Mouse (Mus musculus): ENCODE data around the gene Soga1.

Soga1 gene

DNA sequence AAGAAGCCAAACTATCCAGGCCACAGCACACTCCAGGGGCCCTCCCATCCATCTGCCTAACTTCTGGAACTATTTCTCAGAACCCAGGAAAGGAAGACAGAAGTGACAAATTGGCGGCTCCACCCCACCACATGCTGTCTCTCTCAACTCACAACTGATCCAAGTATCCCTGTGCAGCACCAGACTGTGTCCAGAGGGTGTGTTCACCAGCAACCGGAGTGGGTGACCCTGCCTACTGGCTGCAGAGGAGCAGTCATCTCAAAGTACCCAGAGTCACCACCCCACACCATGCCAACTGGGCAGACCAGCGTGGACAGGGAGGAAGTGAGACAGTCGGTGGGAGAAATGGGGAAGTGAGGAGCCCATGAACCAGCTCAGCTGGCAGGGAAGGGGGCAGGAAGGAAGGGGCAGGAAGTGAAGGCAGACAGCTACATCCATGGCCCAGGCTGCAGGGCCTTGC, 15.8 kb downstream of the Soga1 start:
- in situ Hi-C loops (cut with MboI, MseI) = no loop called here

DNA sequence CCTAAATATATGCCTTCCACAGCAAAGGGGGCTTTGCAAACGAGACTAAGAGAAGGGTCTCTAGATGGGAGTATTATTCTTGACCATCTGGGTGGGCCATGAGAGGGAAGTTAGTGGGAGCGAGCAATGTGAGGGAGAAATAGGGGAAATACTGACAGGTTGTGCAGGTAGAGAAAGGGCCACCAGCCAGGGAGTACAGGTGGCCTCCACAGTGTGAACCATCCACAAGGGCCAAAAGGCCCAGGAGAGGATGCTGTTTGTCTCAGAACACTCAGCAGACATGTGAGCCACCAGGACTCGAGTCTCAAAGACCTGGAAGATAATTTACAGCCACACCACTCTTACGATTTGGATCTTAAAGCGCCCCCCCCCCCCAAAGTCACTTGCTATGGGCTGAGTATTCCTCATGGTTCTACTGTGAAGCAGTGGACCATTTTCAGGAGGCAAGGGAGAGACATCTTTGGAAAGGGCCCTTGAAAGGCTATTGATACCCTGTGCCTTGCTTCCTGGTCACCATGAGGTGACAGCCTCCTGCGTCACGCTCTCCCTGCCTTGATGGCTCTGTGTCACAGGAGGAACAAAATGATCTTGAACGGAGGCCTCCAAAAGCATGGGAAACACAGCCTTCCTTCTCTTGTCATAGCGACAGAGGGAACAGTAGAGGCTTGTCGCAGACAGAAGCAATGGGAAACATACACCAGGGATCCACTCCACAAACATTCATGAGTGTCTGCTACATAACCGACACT, 18.3 kb downstream of the Soga1 start:
- in situ Hi-C loops (cut with MboI, MseI) = no loop called here

DNA sequence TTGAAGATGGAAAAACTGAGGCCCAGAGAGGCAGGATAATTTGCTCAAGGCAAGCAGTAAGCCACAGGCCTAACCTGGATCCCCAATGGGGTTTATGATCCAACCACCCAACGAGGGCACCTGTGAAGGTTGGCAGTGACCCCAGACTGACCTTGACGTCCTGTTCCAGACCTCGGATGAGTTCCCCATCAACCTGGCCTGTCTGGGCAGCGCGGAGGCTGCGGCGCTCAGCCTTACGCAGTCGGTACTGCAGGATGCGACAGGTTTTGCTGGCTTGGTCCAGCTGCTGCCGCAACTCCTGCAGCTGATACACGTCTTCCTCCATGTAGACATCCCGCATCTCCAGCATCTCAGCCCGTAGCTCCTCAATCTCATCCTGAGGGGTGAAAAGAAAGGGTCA, 19.0 kb downstream of the Soga1 start:
- in situ Hi-C loops (cut with MboI, MseI) = no loop called here

DNA sequence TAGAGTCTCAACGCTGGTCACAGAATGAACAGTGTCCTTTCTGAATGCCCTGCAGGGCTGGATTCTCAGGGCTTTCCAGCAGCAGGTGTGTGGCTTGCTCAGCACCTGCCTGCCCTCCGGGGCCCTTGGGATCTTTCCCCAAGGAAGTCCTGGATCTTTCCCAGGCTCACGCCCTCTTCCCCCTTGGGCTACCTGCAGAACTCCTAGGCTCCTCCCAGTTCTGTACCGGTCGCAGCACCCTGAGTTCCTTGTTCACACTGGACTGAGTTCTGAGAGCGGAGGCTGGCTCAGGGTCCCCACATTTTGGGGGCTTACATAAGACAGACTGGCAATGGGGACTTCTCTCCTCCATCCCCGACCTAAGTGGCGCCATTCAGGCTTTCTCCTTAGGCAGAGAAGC, 19.9 kb downstream of the Soga1 start:
- in situ Hi-C loops (cut with MboI, MseI) = loop anchor here (10.0 kb wide), 1 partner anchor 614 kb away; no protein-coding TSS in a partner anchor

DNA sequence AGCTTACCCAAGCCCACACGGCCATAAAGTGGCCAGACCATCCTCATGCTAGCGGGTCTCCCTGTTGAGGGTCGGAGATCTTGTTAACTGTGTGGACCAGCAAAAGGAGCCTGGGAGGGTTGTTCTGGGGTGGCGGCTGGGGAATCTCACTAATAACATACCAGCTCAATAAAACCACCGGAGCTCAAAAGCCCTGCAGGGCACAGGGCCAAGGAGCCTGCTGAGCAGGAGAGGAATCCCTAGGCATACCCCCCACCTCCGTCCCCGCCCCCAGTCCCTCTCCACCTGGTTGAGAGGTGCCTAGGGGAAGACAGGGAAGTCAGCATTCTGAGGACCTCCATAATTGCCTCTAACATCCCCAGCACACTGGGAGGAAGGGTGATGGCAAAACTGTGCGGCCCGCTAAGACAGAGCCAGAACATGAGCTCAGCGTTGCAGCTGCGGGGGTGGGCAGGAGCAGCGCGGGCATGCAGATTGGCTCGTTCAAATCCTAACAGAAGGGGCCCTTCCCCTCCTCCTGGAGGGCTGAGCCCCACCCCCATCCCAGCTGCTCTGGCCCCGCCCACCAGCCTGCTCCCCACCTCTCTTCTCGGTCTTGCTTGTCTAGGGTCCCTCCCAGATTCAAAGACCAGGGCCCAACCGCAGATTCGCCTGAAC, 20.6 kb downstream of the Soga1 start:
- in situ Hi-C loops (cut with MboI, MseI) = loop anchor here (10.0 kb wide), 1 partner anchor 614 kb away; no protein-coding TSS in a partner anchor

DNA sequence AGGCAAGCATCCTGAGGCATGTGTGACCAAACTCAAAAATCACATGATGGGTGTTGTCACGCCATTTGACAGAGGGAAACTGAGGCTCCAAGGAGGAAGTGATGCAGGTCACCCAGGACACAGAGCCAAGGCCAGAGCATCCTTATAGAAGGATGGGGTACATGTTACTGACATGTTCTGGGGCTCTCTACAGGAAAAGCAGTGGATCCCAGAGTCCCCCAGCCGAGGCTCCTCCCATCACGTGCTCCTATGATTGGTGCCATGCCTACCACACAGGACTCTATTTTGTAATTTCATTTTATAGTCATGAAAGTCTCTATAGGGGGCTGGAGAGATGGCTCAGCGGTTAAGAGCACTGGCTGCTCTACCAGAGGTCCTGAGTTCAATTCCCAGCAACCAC, 21.3 kb downstream of the Soga1 start:
- in situ Hi-C loops (cut with MboI, MseI) = loop anchor here (10.0 kb wide), 1 partner anchor 613 kb away; no protein-coding TSS in a partner anchor

DNA sequence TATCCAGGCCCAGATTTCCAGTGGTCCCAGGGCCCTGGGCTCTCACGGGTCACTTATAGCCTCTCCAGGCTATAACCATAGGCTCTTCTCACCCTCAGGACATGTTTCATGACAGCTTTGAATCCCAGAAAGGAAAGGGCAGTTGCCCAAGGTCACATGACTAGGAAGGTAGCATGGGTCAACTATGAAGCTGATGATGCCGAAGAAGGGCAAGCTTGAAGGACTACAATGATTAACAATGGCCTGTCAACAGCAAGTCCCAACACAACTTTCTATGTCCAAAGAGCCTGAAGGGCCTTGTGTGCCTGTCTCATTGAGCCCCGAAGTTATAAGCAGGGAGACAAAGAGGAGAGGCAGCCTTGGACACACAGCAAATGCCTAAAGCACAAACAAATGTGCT, 21.9 kb downstream of the Soga1 start:
- in situ Hi-C loops (cut with MboI, MseI) = loop anchor here (10.0 kb wide), 1 partner anchor 612 kb away; no protein-coding TSS in a partner anchor

DNA sequence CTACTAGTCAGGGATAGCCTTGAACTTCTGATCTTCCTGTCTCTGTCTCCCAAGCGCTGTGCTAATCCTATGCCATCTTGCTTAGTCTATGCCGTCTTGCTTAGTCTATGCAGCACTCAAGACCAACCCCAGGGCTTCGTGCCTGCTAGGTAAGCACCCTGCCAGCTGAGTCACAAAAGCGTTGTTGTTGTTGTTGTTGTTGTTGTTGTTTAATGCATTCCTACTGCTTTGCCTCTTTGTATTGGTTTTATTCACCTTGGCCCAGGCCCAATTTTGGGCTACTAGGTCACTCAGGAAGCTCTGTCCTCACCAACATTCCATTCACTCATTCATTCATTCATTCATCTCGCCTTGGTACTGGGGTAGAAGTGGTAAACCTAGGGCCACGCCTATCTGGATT, 23.3 kb downstream of the Soga1 start:
- in situ Hi-C loops (cut with MboI, MseI) = loop anchor here (10.0 kb wide), 1 partner anchor 611 kb away; no protein-coding TSS in a partner anchor

DNA sequence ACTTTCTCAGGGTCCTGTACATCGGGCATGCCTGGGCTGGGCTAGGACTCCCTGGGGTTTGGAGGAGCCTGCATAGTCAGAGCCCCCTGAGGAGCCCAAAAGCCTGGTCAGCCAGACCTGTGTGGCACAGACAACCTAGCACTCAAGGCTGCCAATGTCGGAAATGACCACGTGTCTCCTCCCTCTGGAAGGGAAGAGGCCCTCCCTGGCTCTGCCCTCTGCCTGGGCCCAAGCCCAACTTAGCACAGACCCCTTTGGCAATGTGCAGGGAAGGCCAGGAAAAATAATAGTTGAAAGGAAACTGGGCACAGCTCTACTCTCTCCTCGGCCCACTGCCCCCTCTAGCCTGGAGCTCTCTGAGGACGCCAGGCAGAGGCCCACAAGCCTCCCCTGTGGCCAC, 24.2 kb downstream of the Soga1 start:
- in situ Hi-C loops (cut with MboI, MseI) = loop anchor here (10.0 kb wide), 1 partner anchor 610 kb away; no protein-coding TSS in a partner anchor

DNA sequence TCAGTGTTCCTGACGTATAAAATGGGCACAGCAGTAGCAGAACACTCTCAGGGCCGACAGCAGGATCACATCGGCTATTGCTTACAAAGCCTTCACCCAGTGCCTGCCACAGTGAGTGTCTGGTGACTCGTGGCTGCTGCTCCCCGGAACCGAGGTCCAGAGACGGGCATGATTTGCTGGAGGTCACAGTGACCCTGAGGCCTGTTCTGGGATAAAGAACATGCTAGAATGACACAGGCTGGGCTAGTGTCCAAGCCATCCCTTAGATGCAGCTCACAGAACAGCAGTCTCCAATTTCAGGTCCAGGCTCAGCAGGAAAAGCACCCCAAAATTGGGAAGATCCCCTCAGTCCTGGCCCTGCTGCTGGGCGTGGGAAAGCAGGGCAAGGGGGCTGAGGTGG, 24.8 kb downstream of the Soga1 start:
- in situ Hi-C loops (cut with MboI, MseI) = loop anchor here (10.0 kb wide), 1 partner anchor 609 kb away; no protein-coding TSS in a partner anchor

DNA sequence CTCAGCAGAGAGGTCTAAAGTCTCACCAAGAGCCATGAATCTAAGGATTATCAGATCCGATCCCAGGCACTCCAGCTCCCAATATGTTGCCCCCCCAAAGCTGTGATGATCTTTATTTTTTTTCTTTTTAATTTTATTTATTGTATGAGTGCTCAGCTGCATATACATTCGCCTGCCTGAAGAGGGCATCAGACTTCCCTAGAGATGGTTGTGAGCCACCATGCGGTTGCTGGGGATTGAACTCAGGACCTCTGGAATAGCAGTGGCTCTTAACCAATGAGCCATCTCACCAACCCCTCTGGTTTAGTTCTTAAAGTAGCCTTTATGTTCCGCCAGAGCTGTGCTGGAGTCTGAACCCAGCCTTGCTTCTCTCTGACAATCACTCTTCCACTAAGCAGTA, 25.3 kb downstream of the Soga1 start:
- in situ Hi-C loops (cut with MboI, MseI) = loop anchor here (10.0 kb wide), 1 partner anchor 609 kb away; no protein-coding TSS in a partner anchor

DNA sequence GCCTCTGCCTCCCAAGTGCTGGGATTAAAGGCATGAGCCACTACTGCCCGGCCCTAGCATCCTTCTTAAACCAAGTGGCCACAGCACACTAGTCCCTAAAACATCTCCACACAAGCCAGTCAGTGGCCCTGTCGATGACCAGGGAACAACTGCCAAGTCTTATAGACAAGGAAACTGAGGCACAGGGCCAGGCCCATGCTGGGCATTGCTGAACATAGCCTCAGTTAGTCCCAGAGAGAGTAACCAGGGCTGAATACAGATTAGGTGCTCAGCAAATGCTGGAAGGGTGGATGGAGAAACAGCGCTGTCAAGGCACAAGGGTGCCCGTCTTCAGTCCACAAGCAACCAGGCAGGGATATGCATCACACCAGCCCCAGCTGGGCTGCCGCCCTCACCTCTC, 25.9 kb downstream of the Soga1 start:
- in situ Hi-C loops (cut with MboI, MseI) = loop anchor here (10.0 kb wide), 1 partner anchor 608 kb away; no protein-coding TSS in a partner anchor

DNA sequence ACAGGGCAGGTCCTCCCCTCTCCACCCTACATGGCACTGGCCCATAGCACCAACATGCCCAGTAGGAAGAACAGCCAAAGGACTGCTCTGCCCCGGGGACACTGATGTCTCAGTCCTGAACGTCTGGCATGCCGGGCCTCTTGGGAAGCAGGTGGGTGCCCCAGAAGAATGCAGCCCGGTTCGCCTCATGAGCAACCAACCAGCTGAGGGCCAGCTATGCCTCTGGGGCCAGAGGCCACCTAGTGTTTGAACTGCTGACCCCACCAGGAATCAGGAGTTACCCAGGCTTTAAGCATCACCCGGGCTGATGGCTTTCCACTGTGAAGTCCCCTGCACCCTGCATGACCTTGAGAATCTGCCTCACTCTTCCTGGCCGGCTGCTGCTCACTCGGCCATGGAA, 26.6 kb downstream of the Soga1 start:
- in situ Hi-C loops (cut with MboI, MseI) = loop anchor here (10.0 kb wide), 1 partner anchor 608 kb away; no protein-coding TSS in a partner anchor

DNA sequence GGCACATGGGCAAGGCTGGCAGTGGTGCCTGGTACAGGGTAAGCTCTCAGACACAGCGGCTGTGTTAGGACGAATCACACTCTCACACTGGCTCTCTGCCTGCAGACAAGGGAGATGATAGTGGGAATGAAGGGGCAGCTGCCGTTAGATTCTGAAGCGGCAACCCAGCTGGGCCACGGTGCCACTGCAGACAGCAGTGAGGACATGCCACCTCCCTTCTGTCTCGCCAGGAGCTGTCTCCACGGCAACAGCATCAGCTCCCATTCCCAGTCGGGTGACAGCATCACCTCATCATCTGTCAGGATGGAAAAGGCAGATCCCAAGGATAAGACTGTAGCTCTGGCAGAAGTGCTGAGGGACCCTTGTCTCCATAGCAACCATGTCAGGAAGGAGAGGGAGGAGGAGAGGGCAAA, 29.2 kb downstream of the Soga1 start:
- in situ Hi-C loops (cut with MboI, MseI) = loop anchor here (10.0 kb wide), 1 partner anchor 605 kb away; no protein-coding TSS in a partner anchor

DNA sequence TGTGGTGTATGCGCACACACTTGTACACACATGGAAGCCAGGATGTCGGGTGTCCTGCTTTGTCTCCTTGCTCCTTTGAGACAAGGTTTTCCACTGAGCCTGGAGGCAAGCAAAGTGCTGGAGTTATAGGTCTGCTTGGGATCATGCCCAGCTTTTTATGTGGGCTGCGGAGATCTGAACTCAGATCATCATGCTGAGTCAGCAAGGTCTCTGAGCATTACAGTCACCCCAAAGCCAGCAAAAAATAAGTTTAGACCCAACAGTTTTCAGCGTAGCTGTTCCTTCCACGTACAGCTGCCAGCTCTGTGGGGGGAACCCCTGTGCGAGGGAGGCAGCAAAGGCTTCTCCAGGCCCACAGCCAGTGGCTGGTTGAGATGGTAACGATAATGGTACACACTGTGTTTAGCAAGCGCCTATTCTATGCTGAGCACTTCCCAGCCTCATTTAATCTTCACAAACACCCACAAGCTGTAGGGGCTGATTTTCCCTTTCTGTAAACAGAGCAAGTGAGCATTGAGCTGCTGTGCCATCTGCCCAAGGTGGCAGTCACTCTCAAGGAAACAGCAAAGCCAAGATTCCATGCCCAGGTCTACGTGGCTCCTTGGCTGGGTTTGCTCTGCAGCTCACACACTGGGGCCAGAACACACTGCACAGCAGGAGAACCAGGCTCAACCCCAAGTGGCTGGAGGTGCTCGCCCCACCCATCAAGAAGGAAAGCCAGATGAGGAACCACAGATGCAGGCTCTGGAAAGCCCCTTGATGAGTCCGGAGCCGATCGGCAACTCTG, 30.5 kb downstream of the Soga1 start:
- in situ Hi-C loops (cut with MboI, MseI) = no loop called here

DNA sequence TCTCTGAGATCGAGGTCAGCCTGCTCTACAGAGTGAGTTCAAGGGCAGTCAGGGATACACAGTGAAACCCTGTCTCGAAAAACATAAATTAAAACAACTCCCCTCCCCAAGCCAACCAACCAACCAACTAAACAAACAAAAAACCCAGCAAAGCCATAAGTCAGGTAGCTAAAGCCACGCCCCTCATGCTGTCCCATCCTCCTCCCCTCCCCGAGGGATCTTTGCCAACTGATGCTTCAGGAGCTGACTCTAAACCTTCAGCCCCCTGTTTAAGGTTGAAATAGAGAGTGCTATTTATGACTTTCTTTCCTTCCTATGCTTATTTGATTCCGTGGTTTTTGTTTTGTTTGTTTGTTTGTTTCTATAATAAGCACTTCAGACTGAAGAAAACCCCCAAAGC, 32.1 kb downstream of the Soga1 start:
- in situ Hi-C loops (cut with MboI, MseI) = no loop called here

DNA sequence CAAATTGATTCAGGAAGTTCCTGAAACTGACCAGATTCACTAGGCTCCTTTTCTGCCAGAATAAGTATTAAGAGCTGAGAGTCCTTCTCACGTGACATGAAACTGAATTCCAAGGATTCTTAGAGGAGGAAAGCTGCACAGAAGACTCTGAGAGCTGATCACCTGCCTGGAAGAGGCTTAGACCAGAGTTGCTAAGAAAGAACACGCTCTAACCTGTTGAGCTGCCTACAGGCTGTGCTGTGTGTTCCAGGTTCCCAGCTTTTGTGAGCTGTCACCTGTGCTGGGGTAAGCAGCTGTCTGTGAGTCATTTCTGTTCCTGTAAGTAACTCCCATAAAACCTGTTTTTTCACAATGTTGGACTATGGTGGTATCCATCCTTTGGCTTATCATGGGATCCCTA, 33.1 kb downstream of the Soga1 start:
- in situ Hi-C loops (cut with MboI, MseI) = no loop called here

DNA sequence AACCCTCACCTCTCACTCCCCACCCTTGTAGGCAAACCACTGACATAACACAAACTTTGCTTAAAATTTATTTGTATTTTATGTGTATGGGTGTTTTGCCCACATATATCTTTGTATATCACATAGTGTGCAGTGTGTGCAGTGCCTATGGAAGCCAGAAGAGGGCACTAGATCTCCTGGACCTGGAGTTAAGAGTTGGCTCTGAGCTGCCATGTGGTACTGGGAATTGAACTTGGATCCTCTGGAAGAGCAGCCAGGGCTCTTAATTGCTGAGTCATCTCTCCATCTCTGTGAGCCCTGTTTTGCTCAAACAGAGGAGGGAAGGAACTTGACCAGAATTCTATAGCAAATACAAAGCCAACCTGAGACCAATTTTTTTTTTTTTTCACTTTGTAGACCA, 35.1 kb downstream of the Soga1 start:
- in situ Hi-C loops (cut with MboI, MseI) = no loop called here

DNA sequence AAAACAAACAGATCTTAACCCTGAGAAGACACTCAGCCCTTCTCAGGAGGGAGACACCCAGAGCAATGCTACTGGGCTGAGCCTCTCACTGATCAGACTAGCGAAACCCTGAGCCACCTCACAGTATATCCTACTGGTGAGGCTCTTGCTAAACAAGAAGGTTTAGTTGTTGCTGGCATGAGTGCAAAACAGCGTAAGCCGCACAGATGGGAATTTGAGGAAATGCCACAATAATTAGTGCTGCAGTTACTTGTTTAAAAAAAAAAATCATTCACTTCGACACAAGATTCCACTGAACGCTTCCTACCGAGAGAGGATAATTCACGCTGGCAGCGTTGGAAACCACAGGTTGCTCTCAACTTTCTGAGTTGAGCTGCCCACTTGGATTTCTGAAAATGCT, 35.5 kb downstream of the Soga1 start:
- in situ Hi-C loops (cut with MboI, MseI) = no loop called here

DNA sequence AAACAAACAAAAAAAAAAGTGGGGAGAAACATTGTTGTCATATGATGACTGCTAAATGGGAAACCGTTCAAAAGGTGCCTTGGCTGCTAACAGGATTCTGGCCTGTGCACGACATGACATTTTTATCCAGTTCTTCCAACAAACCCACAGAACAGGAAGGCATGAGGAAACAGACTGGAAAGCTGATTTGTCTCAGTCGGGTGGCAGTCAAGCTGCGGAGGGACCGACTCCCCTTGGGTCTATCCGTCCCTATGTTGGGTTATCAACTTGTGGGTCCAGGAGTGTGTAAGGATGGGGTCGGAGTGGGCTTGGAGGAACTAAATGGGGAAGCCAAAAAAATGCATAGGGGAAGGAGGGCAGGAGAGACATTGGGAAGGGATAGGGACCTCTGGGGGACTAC, 37.6 kb downstream of the Soga1 start:
- in situ Hi-C loops (cut with MboI, MseI) = no loop called here

DNA sequence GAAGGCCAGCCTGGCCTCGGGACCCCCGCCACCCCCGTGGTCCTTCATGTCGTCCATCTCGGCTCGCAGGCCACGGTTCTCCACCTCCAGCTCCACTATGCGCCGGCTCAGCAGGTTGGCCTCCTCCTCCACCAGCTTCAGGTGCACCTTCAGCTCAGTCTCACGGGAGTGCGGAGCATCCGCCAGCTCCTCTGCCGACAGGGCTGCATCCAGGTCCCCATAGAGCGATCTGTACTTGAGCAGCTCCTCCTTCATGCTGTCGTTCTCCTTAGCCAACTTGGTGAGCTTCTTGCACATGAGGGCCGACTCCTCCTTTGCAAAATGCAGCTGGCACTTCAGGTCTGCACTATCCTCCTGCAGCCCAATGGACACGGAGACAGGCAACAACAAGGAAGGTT, 38.4 kb downstream of the Soga1 start:
- in situ Hi-C loops (cut with MboI, MseI) = no loop called here

Measured in T-helper 1 cell (primary cell).